In genomic region chr12:75669258-75670106, GRCm38 (mm10) we compare ENCODE assay signal across 8 mouse cellular contexts. TPM values are rescaled to one million over a fixed set of nuclear protein-coding genes. Genes with fewer than 3 reads are reported as not detected.
DNase-seq lines count a peak whose midpoint lies in the region; ATAC-seq and TF ChIP-seq lines count a peak whose summit lies in the region.

TSS of gene Wdr89 (minus strand) at chr12:75669537.

- TF ChIP-seq POLR2A in brain, embryonic 14.5 days (IDR thresholded peaks at IDR 0.05; ENCODE audit: borderline replicate concordance, extremely low read depth, insufficient read depth, insufficient read length, poor library complexity, severe bottlenecking): peak; percentile 66
- TF ChIP-seq POLR2A in liver, adult 2 months (IDR thresholded peaks at IDR 0.05; ENCODE audit: extremely low read depth, insufficient read depth, low read length): peak; percentile 96
- peak; percentile 91 for TF ChIP-seq POLR2A in myocyte (IDR thresholded peaks at IDR 0.05; ENCODE audit: insufficient read length, low read depth)

- peak within 1 kb of the TSS; percentile 94 for H3ac ChIP-seq in C2C12 (ENCODE audit: control insufficient read depth, insufficient read length, low read depth)
- H3ac ChIP-seq in myocyte (ENCODE audit: control insufficient read depth, insufficient read length): peak within 1 kb of the TSS; percentile 51

- H3K36me3 ChIP-seq in C2C12 (ENCODE audit: control insufficient read depth, insufficient read depth) (no peaks in the 10 kb centered on the region), myocyte (ENCODE audit: control insufficient read depth, insufficient read depth) (no peaks in the 10 kb centered on the region)
- H3K36me3 ChIP-seq in erythroblast, embryonic 14.5 days (ENCODE audit: control insufficient read depth): peaks cover 11% of the 10 kb centered on the region
- H3K36me3 ChIP-seq in heart, embryonic 11.5 days (ENCODE audit: control insufficient read depth, insufficient read depth, low read length): no peaks in the 10 kb centered on the region
- H3K36me3 ChIP-seq in kidney, embryonic 16.5 days (ENCODE audit: insufficient read depth, low read length): no peaks in the 10 kb centered on the region
- H3K36me3 ChIP-seq in liver, adult 2 months (ENCODE audit: control insufficient read depth, insufficient read depth, low read length): no peaks in the 10 kb centered on the region
- no peaks in the 10 kb centered on the region for H3K36me3 ChIP-seq in splenic B cell, adult 2 months (ENCODE audit: control insufficient read depth, insufficient read depth, low read length, poor library complexity, severe bottlenecking)

- H3K27ac ChIP-seq in heart, embryonic 11.5 days (ENCODE audit: low read depth, low read length): peak within 1 kb of the TSS; percentile 89
- H3K27ac ChIP-seq in kidney, embryonic 16.5 days (ENCODE audit: low read length): peak within 1 kb of the TSS; percentile 95
- peak within 1 kb of the TSS; percentile 95 for H3K27ac ChIP-seq in liver, adult 2 months (replicated peaks; ENCODE audit: insufficient read depth, low read depth, low read length)

- H3K9ac ChIP-seq in heart, embryonic 11.5 days (ENCODE audit: low read depth, low read length): peak within 1 kb of the TSS; percentile 87
- peak within 1 kb of the TSS; percentile 82 for H3K9ac ChIP-seq in kidney, embryonic 16.5 days (replicated peaks; ENCODE audit: low read length)
- peak within 1 kb of the TSS; percentile 90 for H3K9ac ChIP-seq in liver, adult 2 months (ENCODE audit: low read depth, low read length)

- peaks cover 12% of the 10 kb centered on the region for H3K79me3 ChIP-seq in C2C12 (ENCODE audit: low read depth)

- peaks cover 39% of the 10 kb centered on the region for H3K4me1 ChIP-seq in erythroblast, embryonic 14.5 days (ENCODE audit: control insufficient read depth)
- H3K4me1 ChIP-seq in heart, embryonic 11.5 days (ENCODE audit: control insufficient read depth, insufficient read depth, low read length): peaks cover 9% of the 10 kb centered on the region
- H3K4me1 ChIP-seq in kidney, embryonic 16.5 days (ENCODE audit: insufficient read depth, low read length): peaks cover 10% of the 10 kb centered on the region
- peaks cover 20% of the 10 kb centered on the region for H3K4me1 ChIP-seq in liver, adult 2 months (ENCODE audit: control insufficient read depth, insufficient read depth, low read length)

- no peaks in the 10 kb centered on the region for H3K9me3 ChIP-seq in erythroblast, embryonic 14.5 days (ENCODE audit: control insufficient read depth, low read length)
- no peaks in the 10 kb centered on the region for H3K9me3 ChIP-seq in heart, embryonic 11.5 days (replicated peaks; ENCODE audit: control insufficient read depth, low read length)
- no peaks in the 10 kb centered on the region for H3K9me3 ChIP-seq in kidney, embryonic 16.5 days (ENCODE audit: low read length)

- DNase-seq in brain, embryonic 14.5 days (ENCODE audit: low read depth): peak; percentile 100
- DNase-seq in liver, adult 2 months (ENCODE audit: extremely low read depth, low read depth, low spot score): peak; percentile 99
- DNase-seq in splenic B cell, adult 2 months (ENCODE audit: low read depth, low spot score): peak; percentile 100

- peak; percentile 30 for TF ChIP-seq CTCF in C2C12 (IDR thresholded peaks at IDR 0.05; ENCODE audit: control insufficient read depth, insufficient read depth, insufficient read length)
- TF ChIP-seq CTCF in brain, embryonic 14.5 days (IDR thresholded peaks at IDR 0.05; ENCODE audit: borderline replicate concordance, extremely low read depth, insufficient read depth, insufficient read length): peak; percentile 31; the same call in 1 of the 2 replicates
- peak; percentile 35; the same call in 1 of the 2 replicates for TF ChIP-seq CTCF in liver, adult 2 months (IDR thresholded peaks at IDR 0.05; ENCODE audit: low read depth, low read length)

- no peaks in the 10 kb centered on the region for H3K27me3 ChIP-seq in C2C12 (ENCODE audit: control insufficient read depth, insufficient read depth, insufficient read length)
- no peaks in the 10 kb centered on the region for H3K27me3 ChIP-seq in erythroblast, embryonic 14.5 days (ENCODE audit: control insufficient read depth)
- H3K27me3 ChIP-seq in heart, embryonic 11.5 days (ENCODE audit: control insufficient read depth, insufficient read depth, low read length): no peaks in the 10 kb centered on the region
- H3K27me3 ChIP-seq in kidney, embryonic 16.5 days (ENCODE audit: insufficient read depth, low read length): no peaks in the 10 kb centered on the region
- H3K27me3 ChIP-seq in liver, adult 2 months (ENCODE audit: control insufficient read depth, insufficient read depth, low read length): no peaks in the 10 kb centered on the region
- no peaks in the 10 kb centered on the region for H3K27me3 ChIP-seq in myocyte (ENCODE audit: control insufficient read depth, insufficient read depth, insufficient read length)
- H3K27me3 ChIP-seq in splenic B cell, adult 2 months (ENCODE audit: control insufficient read depth, insufficient read depth, low read length, poor library complexity, severe bottlenecking): no peaks in the 10 kb centered on the region

- H3K4me2 ChIP-seq in heart, embryonic 11.5 days: peak within 1 kb of the TSS; percentile 88
- H3K4me2 ChIP-seq in kidney, embryonic 16.5 days (replicated peaks; ENCODE audit: low read depth, low read length): peak within 1 kb of the TSS; percentile 91
- peak within 1 kb of the TSS; percentile 96 for H3K4me2 ChIP-seq in myocyte (ENCODE audit: low read depth)

- under 1% methylated on average over 55 of the region's 55 CpGs for WGBS in heart, embryonic 11.5 days (ENCODE audit: insufficient replicate concordance)
- WGBS in kidney, embryonic 16.5 days: under 1% methylated on average over 55 of the region's 55 CpGs
- WGBS in liver, adult 2 months: under 1% methylated on average over 55 of the region's 55 CpGs

- peak; percentile 98 for ATAC-seq in heart, embryonic 11.5 days (replicated peaks; ENCODE audit: insufficient number of reproducible peaks, low FRiP score, low TSS enrichment)
- peak; percentile 99 for ATAC-seq in kidney, embryonic 16.5 days (ENCODE audit: low FRiP score, low TSS enrichment)

- H3K79me2 ChIP-seq in C2C12 (ENCODE audit: control insufficient read depth, insufficient read depth): peaks cover 56% of the 10 kb centered on the region
- peaks cover 3% of the 10 kb centered on the region; the same call in 1 of the 2 replicates for H3K79me2 ChIP-seq in liver, adult 2 months (ENCODE audit: control insufficient read depth, insufficient read depth, low read length)
- peaks cover 17% of the 10 kb centered on the region for H3K79me2 ChIP-seq in myocyte (ENCODE audit: control insufficient read depth, insufficient read depth)

- H3K4me3 ChIP-seq in C2C12 (ENCODE audit: insufficient read depth, poor library complexity, severe bottlenecking): peak within 1 kb of the TSS; percentile 67
- H3K4me3 ChIP-seq in erythroblast, embryonic 14.5 days (replicated peaks): peak within 1 kb of the TSS; percentile 70
- peak within 1 kb of the TSS; percentile 76 for H3K4me3 ChIP-seq in heart, embryonic 11.5 days (ENCODE audit: low read depth, low read length)
- H3K4me3 ChIP-seq in kidney, embryonic 16.5 days (ENCODE audit: low read length): peak within 1 kb of the TSS; percentile 61
- peak within 1 kb of the TSS; percentile 84 for H3K4me3 ChIP-seq in liver, adult 2 months (ENCODE audit: insufficient read depth, low read depth, low read length)
- H3K4me3 ChIP-seq in myocyte: peak within 1 kb of the TSS; percentile 49

TF ChIP-seq in C2C12, 6 proteins besides CTCF, POLR2A, EP300 and RAD21:
- TF ChIP-seq FOSL1 (IDR thresholded peaks at IDR 0.05; ENCODE audit: insufficient read depth, low read length, poor library complexity, severe bottlenecking): no peak
- peak; percentile 90 for TF ChIP-seq MAX (IDR thresholded peaks at IDR 0.05)
- no peak for TF ChIP-seq CEBPB (IDR thresholded peaks at IDR 0.05; ENCODE audit: low read depth)
- peak; percentile 74 for TF ChIP-seq USF1 (IDR thresholded peaks at IDR 0.05; ENCODE audit: low read depth)

TF ChIP-seq in myocyte, 11 proteins besides CTCF, POLR2A, EP300 and RAD21:
- peak; percentile 76 for TF ChIP-seq E2F4 (IDR thresholded peaks at IDR 0.05; ENCODE audit: insufficient read depth)
- TF ChIP-seq POLR2AphosphoS2 (IDR thresholded peaks at IDR 0.05; ENCODE audit: insufficient read length, low read depth): peak; percentile 93
- no peak for TF ChIP-seq TCF3 (IDR thresholded peaks at IDR 0.05; ENCODE audit: insufficient read length, low read depth)
- TF ChIP-seq CEBPB (IDR thresholded peaks at IDR 0.05; ENCODE audit: insufficient read depth, poor library complexity, severe bottlenecking): no peak
- peak in 1 of 3 experiments; percentile 21 for TF ChIP-seq MYOG (IDR thresholded peaks at IDR 0.05; ENCODE audit: control insufficient read depth in 1 of 3, insufficient read depth in 1 of 3, insufficient read length in 2 of 3, low read depth in 2 of 3)
- TF ChIP-seq USF1 (IDR thresholded peaks at IDR 0.05; ENCODE audit: low read depth): no peak
- TF ChIP-seq MYOD1 (IDR thresholded peaks at IDR 0.05; ENCODE audit: control insufficient read depth in 1 of 3, insufficient read length in 2 of 3, low read depth in 2 of 3): peak in 1 of 3 experiments; percentile 46
- peak; percentile 45 for TF ChIP-seq REST (IDR thresholded peaks at IDR 0.05; ENCODE audit: insufficient read depth, insufficient read length)
- no peak for TF ChIP-seq MAX (IDR thresholded peaks at IDR 0.05; ENCODE audit: low read depth)
- peak; percentile 86 for TF ChIP-seq SRF (IDR thresholded peaks at IDR 0.05; ENCODE audit: control insufficient read depth, insufficient read length, low read depth)
- TF ChIP-seq TCF12 (IDR thresholded peaks at IDR 0.05; ENCODE audit: insufficient read depth, poor library complexity, severe bottlenecking): no peak

RNA-seq across cellular contexts. Expression of gene Wdr89, which starts in this region (rescaled TPM):
- polyA plus RNA-seq in C2C12 (2012; fragmentation: generic; extraction: Trizol): 9.8 TPM
- 4.9 and 7.6 TPM in 2 replicates for polyA plus RNA-seq in brain, embryonic 14.5 days (2012; rRNA removed)
- polyA plus RNA-seq in erythroblast, embryonic 14.5 days (2012): 1.2 and 1.8 TPM in 2 replicates
- polyA plus RNA-seq in heart, embryonic 11.5 days (2014; fragmentation: Nextera tagmentation; extraction: Ambion mirVana): 9.6 and 9.9 TPM in 2 replicates
- 11.9 and 15.0 TPM in 2 replicates for polyA plus RNA-seq in kidney, embryonic 16.5 days (2015; fragmentation: Nextera tagmentation; extraction: Ambion mirVana)
- 1.8 and 2.3 TPM in 2 replicates for total RNA-seq in liver, adult 2 months (2014; rRNA removed)
- 1.9 and 2.1 TPM in 2 replicates for polyA plus RNA-seq in liver, adult 2 months (2012; rRNA removed)
- polyA plus RNA-seq in myocyte (2012; fragmentation: generic; extraction: Trizol): 25.9 TPM

Comparison
In these comparisons a context has a peak if more than half of its experiments do, and no peak if none do; other contexts are left out.
1. Peak in every context shown above with its lines: DNase-seq, ATAC-seq, H3K4me3 ChIP-seq and H3K27ac ChIP-seq.